Mouse (Mus musculus): Measurements from ENCODE around the gene Lima1.

Gene Lima1

GRCm38 (mm10) chr15:99866450-99867221, 8.6 kb downstream of the Lima1 start:
- no peak for DNase-seq

- peak; percentile 10 for DNase-seq
These were observed 9.3 kb downstream of the Lima1 start for GRCm38 (mm10) chr15:99865942-99866341.

- no peak for DNase-seq
These were observed 9.7 kb downstream of the Lima1 start for GRCm38 (mm10) chr15:99865494-99865941.

- no peak for DNase-seq
These were observed 10.2 kb downstream of the Lima1 start for GRCm38 (mm10) chr15:99865046-99865445.

GRCm38 (mm10) chr15:99863786-99864185, 11.5 kb downstream of the Lima1 start:
- DNase-seq: no peak

GRCm38 (mm10) chr15:99863358-99863757, 11.9 kb downstream of the Lima1 start:
- DNase-seq: no peak

GRCm38 (mm10) chr15:99862473-99862872, 12.8 kb downstream of the Lima1 start:
- no peak for DNase-seq

GRCm38 (mm10) chr15:99861955-99862354, 13.3 kb downstream of the Lima1 start:
- no peak for DNase-seq

GRCm38 (mm10) chr15:99861536-99861935, 13.7 kb downstream of the Lima1 start:
- no peak for DNase-seq

- no peak for DNase-seq
These were observed 15.4 kb downstream of the Lima1 start for GRCm38 (mm10) chr15:99859644-99860392.

GRCm38 (mm10) chr15:99857479-99857878, 17.8 kb downstream of the Lima1 start:
- no peak for DNase-seq

GRCm38 (mm10) chr15:99855119-99855518, 20.1 kb downstream of the Lima1 start:
- DNase-seq: no peak

GRCm38 (mm10) chr15:99852606-99853237, 22.5 kb downstream of the Lima1 start:
- DNase-seq: no peak

- DNase-seq: no peak
These were observed 25.0 kb downstream of the Lima1 start for GRCm38 (mm10) chr15:99850265-99850664.

GRCm38 (mm10) chr15:99847937-99848336, 27.3 kb downstream of the Lima1 start:
- DNase-seq: no peak

- DNase-seq: no peak
These were observed 27.9 kb downstream of the Lima1 start for GRCm38 (mm10) chr15:99847207-99847881.

GRCm38 (mm10) chr15:99846633-99847032, 28.6 kb downstream of the Lima1 start:
- DNase-seq: no peak

- DNase-seq: no peak
These were observed 31.4 kb downstream of the Lima1 start for GRCm38 (mm10) chr15:99843856-99844255.

GRCm38 (mm10) chr15:99839910-99840309, 35.3 kb downstream of the Lima1 start:
- peak; percentile 28 for DNase-seq

GRCm38 (mm10) chr15:99839165-99839840, 36.0 kb downstream of the Lima1 start:
- no peak for DNase-seq

- no peak for DNase-seq
These were observed 37.7 kb downstream of the Lima1 start for GRCm38 (mm10) chr15:99837561-99837960.

- DNase-seq: no peak
These were observed 40.1 kb downstream of the Lima1 start for GRCm38 (mm10) chr15:99835191-99835590.
